Mouse (Mus musculus) C2C12 (cell line): ENCODE data around the gene Marveld1.

Experiments
- CTCF ChIP-seq: IDR thresholded peaks from one replicate; pipeline ENCODE4 v1.5.1; 2011; ENCODE audit not compliant: control insufficient read depth, insufficient read depth, insufficient read length
- MYOG ChIP-seq: IDR thresholded peaks from one replicate; pipeline ENCODE4 v1.6.1; 2011; ENCODE audit not compliant: control insufficient read depth, insufficient read length; ENCODE audit errors: extremely low read depth

DNA sequence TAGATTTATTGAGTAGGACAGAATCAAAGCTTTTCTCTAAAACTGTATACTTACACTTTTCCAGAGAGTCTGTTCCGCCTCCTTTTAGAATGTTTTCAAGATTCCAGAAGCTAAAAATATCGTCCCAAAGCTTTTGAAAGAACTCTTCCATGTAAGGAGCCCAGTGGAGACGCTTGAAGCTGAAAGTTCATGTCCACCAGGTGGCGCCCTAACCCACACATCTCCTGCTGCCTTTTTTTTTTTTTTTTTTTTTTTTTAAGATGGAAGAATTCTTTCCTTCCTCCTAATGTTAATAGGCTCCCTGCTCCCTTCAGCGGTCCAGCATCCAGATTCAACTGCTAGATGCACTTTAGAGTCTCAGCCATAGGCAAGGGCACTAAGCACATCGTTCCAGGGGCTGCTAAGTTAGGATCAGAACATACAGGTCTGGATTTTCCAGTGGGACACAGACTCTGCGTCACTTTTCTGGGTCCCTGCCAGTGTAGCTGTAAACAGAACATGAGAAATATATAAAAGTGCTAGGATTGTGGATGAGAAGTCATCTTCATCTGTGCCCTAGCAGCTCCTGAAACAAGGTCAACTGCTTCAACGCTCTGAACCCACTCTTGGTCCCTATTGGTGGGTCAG lies 2.5 kb upstream of the Marveld1 start:
- peak; percentile 24 for TF ChIP-seq CTCF
- TF ChIP-seq MYOG = no peak
